Mouse (Mus musculus): ENCODE measurements around the gene Ogfod1.

DNA sequence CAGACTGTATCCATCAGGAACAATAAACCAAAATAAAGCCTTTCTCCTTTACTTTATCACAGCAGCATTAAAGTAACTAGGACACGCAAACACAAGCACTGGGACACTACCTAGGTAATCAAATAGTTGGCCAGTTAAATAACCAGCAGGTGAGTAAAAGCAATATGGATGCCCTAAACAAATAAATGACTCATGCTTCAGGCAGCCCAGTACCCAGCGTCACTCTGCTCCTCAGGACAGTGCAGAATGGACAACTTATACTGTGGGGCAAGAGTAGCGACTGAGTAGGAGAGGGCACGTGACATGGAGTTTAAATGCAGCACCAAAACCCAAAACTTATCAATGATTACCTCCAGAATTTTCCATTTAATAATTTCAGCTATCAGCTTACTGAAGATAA lies 47.3 kb upstream of the Ogfod1 start:
- TF ChIP-seq POLR2A (IDR thresholded peaks at IDR 0.05; ENCODE audit: low read depth, low read length) (no peak), CTCF (IDR thresholded peaks at IDR 0.05; ENCODE audit: extremely low read depth, insufficient read depth, insufficient read length, insufficient replicate concordance) (no peak)
